Mouse (Mus musculus): ENCODE measurements around the gene Jhy. TPM values are rescaled to one million over a fixed set of nuclear protein-coding genes. Genes with fewer than 3 reads are reported as not detected.

The Jhy gene
- polyA plus RNA-seq, 1 experiment from 2014 or later, result not detected

DNA sequence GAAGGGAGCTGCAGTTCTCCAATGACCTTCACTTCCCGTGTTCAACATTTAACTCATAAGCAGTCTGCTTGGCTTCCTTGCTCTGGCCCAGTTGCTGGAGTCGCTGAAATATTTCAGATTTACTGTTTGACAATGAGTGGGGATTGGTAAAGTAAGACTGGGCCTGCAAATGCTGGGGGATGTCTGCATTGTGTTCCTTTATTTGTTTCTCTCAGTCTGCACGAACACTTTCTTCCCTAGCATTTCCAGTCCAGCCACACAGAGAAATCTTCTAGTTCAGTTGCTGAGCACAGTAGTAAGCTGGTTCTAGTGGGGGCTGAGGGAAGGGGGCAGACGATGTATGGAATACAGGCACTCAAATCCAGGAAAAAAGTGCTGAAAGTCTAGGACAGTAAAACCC is 89.0 kb downstream of the Jhy start:
- H3K27me3 ChIP-seq, result peaks cover 98% of the 10 kb centered on the region
- no peak for ATAC-seq (ENCODE audit: low FRiP score, low read depth)
- no peak overlapping the region for H3K4me3 ChIP-seq
- H3K4me2 ChIP-seq (replicated peaks), result no peak overlapping the region
- no peaks in the 10 kb centered on the region for H3K9me3 ChIP-seq
- no peak overlapping the region for H3K27ac ChIP-seq
- no peak overlapping the region for H3K9ac ChIP-seq
- peaks cover 7% of the 10 kb centered on the region for H3K4me1 ChIP-seq
- H3K36me3 ChIP-seq, result no peaks in the 10 kb centered on the region
- WGBS, result 5% methylated on average over 4 of the region's 4 CpGs

- no peak within 1 kb of the TSS for H3K9ac ChIP-seq
- H3K4me1 ChIP-seq, result peaks cover 7% of the 10 kb centered on the region
- no peaks in the 10 kb centered on the region for H3K9me3 ChIP-seq
- H3K4me2 ChIP-seq (replicated peaks), result peak within 1 kb of the TSS; percentile 53
- peaks cover 98% of the 10 kb centered on the region for H3K27me3 ChIP-seq
- ATAC-seq (ENCODE audit: low FRiP score, low read depth), result peak; percentile 94
- H3K36me3 ChIP-seq, result no peaks in the 10 kb centered on the region
- H3K4me3 ChIP-seq, result peak within 1 kb of the TSS; percentile 19; the same call in 1 of the 2 replicates
- H3K27ac ChIP-seq, result no peak within 1 kb of the TSS
- WGBS, result 3% methylated on average over 30 of the region's 32 CpGs
Measured at GRCm38 (mm10) chr9:40873556-40874470, 90.1 kb downstream of the Jhy start, which contains the start of gene Bsx. Bsx (plus strand) TSS chr9:40874127.

GRCm38 (mm10) chr9:40872156-40872478 is 91.8 kb downstream of the Jhy start:
- ATAC-seq (ENCODE audit: low FRiP score, low read depth), result no peak
- no peaks in the 10 kb centered on the region for H3K9me3 ChIP-seq
- WGBS, result 5% methylated on average over 8 of the region's 8 CpGs
- H3K36me3 ChIP-seq, result no peaks in the 10 kb centered on the region
- no peak overlapping the region for H3K4me3 ChIP-seq
- H3K27me3 ChIP-seq, result peaks cover 88% of the 10 kb centered on the region
- no peak overlapping the region for H3K4me2 ChIP-seq (replicated peaks)
- H3K4me1 ChIP-seq, result no peaks in the 10 kb centered on the region; the same call in 1 of the 2 replicates
- H3K27ac ChIP-seq, result no peak overlapping the region
- no peak overlapping the region for H3K9ac ChIP-seq

DNA sequence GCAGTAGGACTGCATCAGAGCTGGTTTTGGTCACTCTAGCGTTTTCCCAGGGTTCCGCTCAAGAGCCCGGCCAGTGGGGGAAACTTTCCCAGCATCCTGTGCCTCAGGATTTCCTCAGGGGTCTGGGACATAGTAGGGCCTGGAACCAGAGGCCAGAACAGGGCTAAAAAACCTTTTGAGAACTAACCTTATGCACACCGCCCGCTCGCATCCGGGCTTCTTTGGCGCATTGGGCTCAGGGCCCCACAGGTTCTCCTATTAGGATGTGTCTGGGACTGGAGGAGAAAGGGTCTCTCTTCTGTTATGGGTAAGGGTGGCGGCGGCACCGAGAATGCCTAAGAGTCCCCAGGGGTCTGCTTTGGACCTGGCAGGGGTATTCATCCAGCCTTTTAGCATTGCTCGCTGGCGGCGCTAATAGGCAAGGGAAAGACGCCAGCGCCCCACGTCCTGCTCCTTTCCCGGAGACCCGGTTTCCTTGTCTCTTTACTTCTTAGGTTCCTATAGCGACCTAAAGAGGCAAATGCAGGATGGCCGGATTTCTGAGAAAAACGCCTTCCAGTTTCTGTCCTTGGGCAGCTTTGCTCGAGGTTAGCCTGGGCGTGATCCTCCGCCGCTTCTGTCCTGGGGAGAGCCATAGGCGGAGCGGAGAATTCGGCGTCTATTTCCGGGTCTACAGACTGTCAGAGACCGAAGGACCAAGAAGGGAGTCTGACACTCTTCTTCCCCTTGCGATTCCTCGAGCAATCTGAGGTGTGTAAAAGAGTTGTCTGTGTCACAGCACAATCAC is 92.4 kb downstream of the Jhy start:
- Histone ChIP-seq H3K27ac (no peak overlapping the region), H3K4me2 (replicated peaks) (no peak overlapping the region; the same call in 1 of the 2 replicates), H3K9me3 (no peaks in the 10 kb centered on the region), H3K9ac (no peak overlapping the region), H3K36me3 (no peaks in the 10 kb centered on the region), H3K27me3 (peaks cover 82% of the 10 kb centered on the region), H3K4me3 (no peak overlapping the region), H3K4me1 (no peaks in the 10 kb centered on the region; the same call in 1 of the 2 replicates)
- no peak for ATAC-seq (ENCODE audit: low FRiP score, low read depth)
- WGBS, result 2% methylated on average over 34 of the region's 34 CpGs

DNA sequence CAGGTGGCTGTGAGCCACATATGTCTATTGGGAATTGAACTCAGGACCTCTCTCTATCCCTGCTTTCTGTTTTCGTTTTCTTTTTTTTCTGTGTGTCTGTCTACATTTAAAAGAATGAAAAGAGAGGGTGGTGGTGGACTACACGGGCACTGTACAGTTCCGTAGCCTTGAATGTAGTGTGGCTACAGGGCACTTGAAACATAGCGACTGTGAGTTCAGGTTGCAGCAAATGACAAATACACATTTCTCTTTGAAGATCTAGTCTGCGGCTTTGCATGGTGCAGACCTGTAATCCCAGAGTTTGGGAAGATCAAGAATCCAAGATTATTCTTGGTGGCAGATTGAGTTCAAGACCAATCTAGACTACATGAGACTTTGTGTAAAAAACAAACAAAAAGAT is 93.6 kb downstream of the Jhy start:
- Histone ChIP-seq H3K9ac (no peak overlapping the region), H3K27me3 (peaks cover 70% of the 10 kb centered on the region), H3K36me3 (no peaks in the 10 kb centered on the region), H3K9me3 (no peaks in the 10 kb centered on the region), H3K4me3 (no peak overlapping the region), H3K27ac (no peak overlapping the region), H3K4me2 (replicated peaks) (no peak overlapping the region), H3K4me1 (no peaks in the 10 kb centered on the region; the same call in 1 of the 2 replicates)
- 77% methylated on average over 5 of the region's 5 CpGs for WGBS
- ATAC-seq (ENCODE audit: low FRiP score, low read depth), result no peak

DNA sequence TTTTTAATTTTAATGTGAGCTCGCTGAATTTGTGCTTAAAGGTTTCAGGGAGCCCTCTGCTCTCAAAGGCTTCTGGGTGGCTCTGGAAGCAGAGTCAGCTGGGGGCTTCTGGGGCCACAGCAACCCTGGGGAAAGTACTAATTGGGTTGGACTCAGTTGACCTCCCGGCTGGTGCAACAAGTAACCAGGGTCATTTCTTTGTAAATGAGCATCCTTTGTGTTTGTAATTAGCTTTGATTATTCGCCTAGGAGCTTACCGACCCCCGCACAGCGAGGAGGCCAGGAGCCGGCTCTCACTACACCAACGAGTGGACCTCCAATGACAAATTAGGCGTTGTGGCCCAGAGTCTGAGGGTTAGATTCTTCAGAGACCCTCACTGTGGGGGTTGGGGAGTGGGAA is 104.7 kb downstream of the Jhy start:
- Histone ChIP-seq H3K27me3 (peaks cover 29% of the 10 kb centered on the region), H3K4me1 (peaks cover 7% of the 10 kb centered on the region; the same call in 1 of the 2 replicates), H3K9ac (no peak overlapping the region), H3K4me3 (peak overlapping the region; percentile 39), H3K4me2 (replicated peaks) (peak overlapping the region; percentile 68), H3K9me3 (no peaks in the 10 kb centered on the region), H3K27ac (no peak overlapping the region), H3K36me3 (no peaks in the 10 kb centered on the region)
- ATAC-seq (ENCODE audit: low FRiP score, low read depth), result no peak
- 3% methylated on average over 9 of the region's 9 CpGs for WGBS

DNA sequence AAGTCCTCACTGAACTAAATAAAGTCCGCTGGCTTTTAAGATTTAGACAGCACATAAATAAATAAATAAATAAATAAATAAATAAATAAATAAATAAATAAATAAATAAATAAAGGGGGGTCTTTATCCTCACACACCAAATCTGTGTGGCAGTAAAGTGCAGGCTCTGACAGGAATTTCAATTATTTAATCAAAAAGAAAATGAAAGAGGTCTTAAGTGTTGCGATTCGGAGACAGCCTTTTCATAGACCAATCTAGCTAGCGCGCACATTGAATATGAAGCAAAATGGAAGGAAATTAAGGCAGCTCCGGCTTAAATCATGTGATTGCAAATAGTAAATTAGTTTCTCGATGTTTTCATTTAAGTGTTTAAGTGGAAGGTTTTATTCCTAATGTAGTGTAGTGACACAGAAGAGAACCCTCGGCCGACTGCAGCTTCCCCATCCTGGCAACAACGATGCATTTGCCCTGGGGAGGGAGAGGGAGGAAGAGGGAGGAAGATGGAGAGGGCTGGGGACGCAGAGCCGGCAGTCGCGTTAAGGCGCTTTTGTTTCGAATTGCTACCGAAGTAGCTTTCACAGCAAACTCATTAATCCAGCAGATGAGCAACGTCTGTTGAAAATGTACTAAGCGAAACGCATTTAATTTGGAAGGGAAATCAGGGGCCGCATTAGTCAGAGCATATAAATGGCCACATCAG is 105.3 kb downstream of the Jhy start:
- Histone ChIP-seq H3K9ac (peak overlapping the region; percentile 50), H3K4me1 (peaks cover 7% of the 10 kb centered on the region; the same call in 1 of the 2 replicates), H3K36me3 (no peaks in the 10 kb centered on the region), H3K27ac (no peak overlapping the region), H3K9me3 (no peaks in the 10 kb centered on the region), H3K27me3 (peaks cover 29% of the 10 kb centered on the region), H3K4me2 (replicated peaks) (peak overlapping the region; percentile 68), H3K4me3 (peak overlapping the region; percentile 39)
- WGBS, result 8% methylated on average over 21 of the region's 21 CpGs
- ATAC-seq (ENCODE audit: low FRiP score, low read depth), result no peak

DNA sequence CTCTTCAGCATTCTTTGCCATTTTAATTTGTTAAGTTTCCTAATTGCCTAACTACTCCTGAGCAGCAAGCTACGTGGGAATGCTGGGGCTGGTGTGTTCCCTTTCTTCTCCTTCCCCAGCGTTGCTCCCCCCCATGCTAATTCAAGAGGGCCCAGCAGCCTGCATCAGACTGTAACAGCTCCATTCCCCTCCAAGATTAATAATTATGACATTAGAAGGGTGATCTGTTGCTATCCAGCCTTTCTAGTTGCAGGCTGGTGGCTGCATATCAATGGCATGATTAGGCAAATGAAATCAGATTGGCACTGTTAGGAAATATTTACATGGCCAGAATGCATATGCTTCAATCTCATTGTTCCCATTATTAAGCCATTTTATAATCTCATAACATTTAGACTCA is 112.4 kb downstream of the Jhy start:
- H3K9ac ChIP-seq, result no peak overlapping the region
- H3K27me3 ChIP-seq, result 0 out of 2 replicates have a peak, but pooled peaks cover 8% of the 10 kb centered on the region
- no peak overlapping the region for H3K27ac ChIP-seq
- 46% methylated on average over 2 of the region's 2 CpGs for WGBS
- H3K4me3 ChIP-seq, result no peak overlapping the region
- H3K4me2 ChIP-seq (replicated peaks), result no peak overlapping the region
- no peaks in the 10 kb centered on the region for H3K4me1 ChIP-seq
- no peaks in the 10 kb centered on the region for H3K36me3 ChIP-seq
- no peak for ATAC-seq (ENCODE audit: low FRiP score, low read depth)
- H3K9me3 ChIP-seq, result no peaks in the 10 kb centered on the region

Other genes starting within 250 kb of the Jhy start
- gene Hspa8, start 163.1 kb downstream of the Jhy start, polyA plus RNA-seq (2015; fragmentation: Nextera tagmentation; extraction: Ambion mirVana), result 2,194 and 2,567 TPM in 2 replicates
- 0.06 TPM in 1 of 2 replicates, not detected in the other for gene Bsx, start 90.0 kb downstream of the Jhy start, polyA plus RNA-seq (2015; fragmentation: Nextera tagmentation; extraction: Ambion mirVana)
- 0.38 and 0.45 TPM in 2 replicates for gene Crtam, start 40.5 kb upstream of the Jhy start, polyA plus RNA-seq (2015; fragmentation: Nextera tagmentation; extraction: Ambion mirVana)
- 6.2 and 7.3 TPM in 2 replicates for gene Ubash3b, start 197.6 kb upstream of the Jhy start, polyA plus RNA-seq (2015; fragmentation: Nextera tagmentation; extraction: Ambion mirVana)

Measured in limb, embryonic 13.5 days (tissue).